Comparison of ENCODE assay signal across 9 mouse cellular contexts in the genomic region with DNA sequence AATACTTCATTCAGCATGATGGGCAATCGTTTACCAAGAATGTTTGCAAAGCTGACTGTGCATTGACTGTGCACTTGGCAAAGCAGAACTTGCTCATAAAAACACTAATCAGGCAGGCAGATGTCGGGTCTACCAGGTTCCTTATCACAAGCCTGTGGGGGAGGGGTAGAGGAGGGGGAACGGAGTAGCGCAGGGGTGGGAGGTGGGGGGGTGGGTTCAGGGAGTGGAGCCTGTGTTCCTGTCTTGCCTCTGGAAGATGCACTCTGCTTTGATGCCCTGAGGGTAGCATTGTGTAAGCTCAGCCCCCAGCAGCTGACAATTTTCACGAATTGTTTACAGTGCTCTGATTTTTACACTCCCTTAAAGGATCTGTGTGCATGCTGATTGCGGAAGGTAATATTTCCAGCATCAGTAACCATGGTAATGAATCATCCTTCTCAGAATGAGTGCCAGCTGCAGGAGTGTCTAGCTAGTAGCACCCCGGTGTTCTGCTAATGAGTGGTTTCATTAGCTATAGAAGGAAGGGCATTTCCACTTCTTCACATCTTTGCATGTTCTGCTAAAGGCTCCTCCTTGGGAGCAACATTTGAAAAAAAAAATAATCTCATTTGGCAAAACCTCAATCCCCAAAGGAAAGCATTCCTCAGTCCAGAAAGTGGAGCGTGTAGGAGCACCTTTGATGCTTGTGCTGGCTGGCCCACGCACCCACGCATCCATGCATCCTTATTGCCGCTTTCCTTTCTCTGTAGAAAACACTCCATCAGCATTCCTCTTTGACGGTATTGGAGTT. TPM values are rescaled to one million over a fixed set of nuclear protein-coding genes. Genes with fewer than 3 reads are reported as not detected.
DNase-seq lines count a peak whose midpoint lies in the region; ATAC-seq lines count a peak whose summit lies in the region.
"Had no signal": no experiment of that assay in that cellular context is flagged by ENCODE, and none has a peak within 500 bp of the region (broad histone marks: within the 10 kb centered on the region; RNA-seq: fewer than 3 reads in every experiment).

No protein-coding gene starts in this region.

- no peak overlapping the region for H3K9ac ChIP-seq in kidney, embryonic 14.5 days (ENCODE audit: low read depth, low read length)
- peak overlapping the region; percentile 28; the same call in 1 of the 2 replicates for H3K9ac ChIP-seq in hindbrain, embryonic 14.5 days
- H3K9ac ChIP-seq in midbrain, embryonic 15.5 days: no peak overlapping the region

- H3K27ac ChIP-seq in kidney, embryonic 14.5 days (ENCODE audit: low read depth, low read length): no peak overlapping the region
- H3K27ac ChIP-seq in hindbrain, embryonic 14.5 days: peak overlapping the region; percentile 83
- peak overlapping the region; percentile 72 for H3K27ac ChIP-seq in midbrain, embryonic 15.5 days

- peak overlapping the region; percentile 8; the same call in 1 of the 2 replicates for H3K4me2 ChIP-seq in kidney, embryonic 14.5 days (replicated peaks; ENCODE audit: low read depth, low read length)
- H3K4me2 ChIP-seq in hindbrain, embryonic 14.5 days (replicated peaks): peak overlapping the region; percentile 44
- peak overlapping the region; percentile 43 for H3K4me2 ChIP-seq in midbrain, embryonic 15.5 days

- peaks cover 11% of the 10 kb centered on the region; the same call in 1 of the 2 replicates for H3K4me1 ChIP-seq in kidney, embryonic 14.5 days (ENCODE audit: control insufficient read depth, insufficient read depth, low read length)
- peaks cover 14% of the 10 kb centered on the region for H3K4me1 ChIP-seq in hindbrain, embryonic 14.5 days (replicated peaks; ENCODE audit: control insufficient read depth, insufficient read depth, low read length)
- H3K4me1 ChIP-seq in midbrain, embryonic 15.5 days: peaks cover 29% of the 10 kb centered on the region

- H3K9me3 ChIP-seq in kidney, embryonic 14.5 days (ENCODE audit: control insufficient read depth, low read length): no peaks in the 10 kb centered on the region
- no peaks in the 10 kb centered on the region for H3K9me3 ChIP-seq in hindbrain, embryonic 14.5 days (ENCODE audit: control insufficient read depth, low read length)
- H3K9me3 ChIP-seq in midbrain, embryonic 15.5 days: no peaks in the 10 kb centered on the region

- H3K27me3 ChIP-seq in kidney, embryonic 14.5 days (ENCODE audit: control insufficient read depth, insufficient read depth, low read length): no peaks in the 10 kb centered on the region
- H3K27me3 ChIP-seq in hindbrain, embryonic 14.5 days (ENCODE audit: control insufficient read depth, insufficient read depth, low read length): no peaks in the 10 kb centered on the region
- no peaks in the 10 kb centered on the region for H3K27me3 ChIP-seq in midbrain, embryonic 15.5 days (replicated peaks)

- peak; percentile 72; the same call in 1 of the 2 replicates for ATAC-seq in kidney, embryonic 14.5 days (ENCODE audit: low FRiP score, low TSS enrichment)
- peak; percentile 85 for ATAC-seq in hindbrain, embryonic 14.5 days (ENCODE audit: low FRiP score)
- peak; percentile 90 for ATAC-seq in midbrain, embryonic 15.5 days (replicated peaks)

- 26% methylated on average over 12 of the region's 12 CpGs for WGBS in kidney, embryonic 14.5 days
- 11% methylated on average over 12 of the region's 12 CpGs for WGBS in hindbrain, embryonic 14.5 days
- 7% methylated on average over 12 of the region's 12 CpGs for WGBS in midbrain, embryonic 15.5 days

- H3K4me3 ChIP-seq in kidney, embryonic 14.5 days (ENCODE audit: low read length): no peak overlapping the region
- H3K4me3 ChIP-seq in hindbrain, embryonic 14.5 days (replicated peaks; ENCODE audit: low read length): 0 out of 2 replicates have a peak overlapping the region, but pooled peaks have one; percentile 6
- H3K4me3 ChIP-seq in midbrain, embryonic 15.5 days: peak overlapping the region; percentile 7; the same call in 1 of the 2 replicates
- H3K4me3 ChIP-seq: erythroblast, embryonic 14.5 days had no signal

- H3K36me3 ChIP-seq in kidney, embryonic 14.5 days (ENCODE audit: control insufficient read depth, insufficient read depth, low read length): no peaks in the 10 kb centered on the region
- H3K36me3 ChIP-seq in hindbrain, embryonic 14.5 days (replicated peaks; ENCODE audit: control insufficient read depth, insufficient read depth): no peaks in the 10 kb centered on the region
- H3K36me3 ChIP-seq in midbrain, embryonic 15.5 days (replicated peaks): no peaks in the 10 kb centered on the region

- no peak for DNase-seq in kidney, adult 8-10 months
- peak; percentile 60 for DNase-seq in cerebellum, adult 9-11 months
- DNase-seq in hindbrain, embryonic 14.5 days (ENCODE audit: low spot score): peak; percentile 64
- no peak for DNase-seq in spleen, postnatal 36 days (ENCODE audit: low spot score in 2 of 2)
- no peak for DNase-seq in thymus, postnatal 0 days (ENCODE audit: low spot score)
- DNase-seq in heart, adult 11 months: no peak

RNA-seq across cellular contexts. Expression of gene Amer2, which starts 36.8 kb away (rescaled TPM):
- 2.1 and 2.4 TPM in 2 replicates for polyA plus RNA-seq in kidney, embryonic 14.5 days (2014; fragmentation: Nextera tagmentation; extraction: Ambion mirVana)
- polyA plus RNA-seq in hindbrain, embryonic 14.5 days (2014; fragmentation: Nextera tagmentation; extraction: Ambion mirVana): 18.7 and 19.7 TPM in 2 replicates
- polyA plus RNA-seq in midbrain, embryonic 15.5 days (2015; fragmentation: Nextera tagmentation; extraction: Ambion mirVana): 31.3 and 35.0 TPM in 2 replicates
- polyA plus RNA-seq in thymus, postnatal 0 days (2015; fragmentation: Nextera tagmentation; extraction: Ambion mirVana): 0.01 TPM in 1 of 2 replicates, not detected in the other
- polyA plus RNA-seq: erythroblast, embryonic 14.5 days had no signal

Comparison
In these comparisons a context has a peak if more than half of its experiments do, and no peak if none do; other contexts are left out.
1. DNase-seq: peak in cerebellum, adult 9-11 months (single experiment) and hindbrain, embryonic 14.5 days (single experiment); none in kidney, adult 8-10 months (0 of 2), spleen, postnatal 36 days (0 of 2), thymus, postnatal 0 days (single experiment) and heart, adult 11 months (single experiment).
2. Peak in every context shown above with its lines, with median percentiles within 50 percentile points of each other: ATAC-seq and H3K4me2 ChIP-seq.